Mouse (Mus musculus) heart, embryonic 14.5 days (tissue): Measurements from ENCODE around the gene Gm14496. TPM values are rescaled to one million over a fixed set of nuclear protein-coding genes. Genes with fewer than 3 reads are reported as not detected.
A peak's percentile ranks its signal among the peaks of the same experiment; 100 is the strongest.
"Not testable (repeated sequence)": the region's sequence is repeated elsewhere in the genome, so short reads cannot be mapped to it uniquely, and the experiment has no call there.

Experiments
- ATAC-seq: fragments of 200-750 bp; cut with Nextera tagmentation; 2 replicates; pipeline ENCODE4 v1.8.0; 2017; ENCODE audit warnings: low read depth, moderate TSS enrichment; ENCODE audit not compliant: insufficient number of reproducible peaks, insufficient read depth, low FRiP score
- H3K27ac ChIP-seq, 2 experiments: fragments of 200-500 bp in 1 of 2; fragments of 300-500 bp in 1 of 2; sonication (generic) in 1 of 2; replicated peaks in 1 of 2; 2 replicates each; pipeline ENCODE4 v1.5.1; 2012 to 2014; ENCODE audit warnings: low read depth in 2 of 2, low read length in 2 of 2, control low read depth in 1 of 2, mild to moderate bottlenecking in 1 of 2, mixed read lengths in 1 of 2; ENCODE audit not compliant: control insufficient read depth in 1 of 2, insufficient read depth in 1 of 2
- H3K27me3 ChIP-seq: fragments of 300-500 bp; sonication (generic); 2 replicates; pipeline ENCODE4 v1.6.1; 2014; ENCODE audit warnings: mild to moderate bottlenecking, low read length, control low read depth; ENCODE audit not compliant: control insufficient read depth, insufficient read depth
- H3K36me3 ChIP-seq: fragments of 300-500 bp; sonication (generic); 2 replicates; pipeline ENCODE4 v1.6.1; 2014; ENCODE audit warnings: mild to moderate bottlenecking, control low read depth, low read length, mixed read lengths; ENCODE audit not compliant: control insufficient read depth, insufficient read depth
- H3K4me1 ChIP-seq, 2 experiments: fragments of 200-500 bp in 1 of 2; fragments of 300-500 bp in 1 of 2; sonication (generic) in 1 of 2; 2 replicates each; pipeline ENCODE4 v1.6.1; 2012 to 2014; ENCODE audit warnings: low read length in 2 of 2, control low read depth in 1 of 2, mixed read lengths in 1 of 2; ENCODE audit not compliant: control insufficient read depth in 2 of 2, insufficient read depth in 2 of 2
- H3K4me2 ChIP-seq: fragments of 300-500 bp; sonication (generic); 2 replicates; pipeline ENCODE4 v1.6.1; 2014; ENCODE audit warnings: mild to moderate bottlenecking, low read length
- H3K4me3 ChIP-seq, 2 experiments: fragments of 200-500 bp in 1 of 2; fragments of 300-500 bp in 1 of 2; sonication (generic) in 1 of 2; 2 replicates each; pipeline ENCODE4 v1.5.1; 2012 to 2014; ENCODE audit warnings: low read length in 2 of 2, mild to moderate bottlenecking in 2 of 2, control low read depth in 1 of 2, low read depth in 1 of 2, moderate library complexity in 1 of 2; ENCODE audit not compliant: control insufficient read depth in 1 of 2, insufficient read depth in 1 of 2
- H3K9ac ChIP-seq: fragments of 300-500 bp; sonication (generic); 2 replicates; pipeline ENCODE4 v1.6.1; 2014; ENCODE audit warnings: mild to moderate bottlenecking, low read length
- H3K9me3 ChIP-seq: fragments of 300-500 bp; sonication (generic); 2 replicates; pipeline ENCODE4 v1.6.1; 2016; ENCODE audit warnings: low read length, control low read depth; ENCODE audit not compliant: control insufficient read depth
- WGBS: fragments of 180-500 bp; shearing (Covaris S2); extraction: QIAGEN DNeasy Blood & Tissue Kit; methylation state at CpG from one replicate; pipeline ENCODE4 v1.1.7; 2014; 5-methylcytosine and 5-hydroxymethylcytosine counted together
- polyA plus RNA-seq: library from polyadenylated mRNA; unstranded; fragments of >200 nt; fragmentation: Nextera tagmentation; extraction: Ambion mirVana; gene quantifications from 2 replicates; pipeline ENCODE4 v1.2.1, GENCODE M21; 2014

The Gm14496 gene
- not detected in 2 replicates for polyA plus RNA-seq

- H3K27me3 ChIP-seq: no peaks in the 10 kb centered on the region
- no peaks in the 10 kb centered on the region for H3K4me1 ChIP-seq
- no peaks in the 10 kb centered on the region for H3K9me3 ChIP-seq
- no peak within 1 kb of the TSS for H3K4me2 ChIP-seq
- no peak within 1 kb of the TSS for H3K4me3 ChIP-seq
- no peak within 1 kb of the TSS for H3K27ac ChIP-seq
- no peak within 1 kb of the TSS for H3K9ac ChIP-seq
- H3K36me3 ChIP-seq: no peaks in the 10 kb centered on the region
- WGBS: 59% methylated on average over 3 of the region's 3 CpGs
- ATAC-seq: no peak
These were observed at the start of gene Gm14496 for GRCm38 (mm10) chr2:181990829-181991228. TSS of gene Gm14496 (plus strand) at chr2:181991129.

- WGBS: 18% methylated on average over 21 of the region's 21 CpGs
- peak overlapping the region; percentile 39 for H3K4me2 ChIP-seq
- not testable (repeated sequence) for H3K27me3 ChIP-seq, H3K36me3 ChIP-seq, H3K4me3 ChIP-seq, H3K4me1 ChIP-seq, ATAC-seq, H3K9me3 ChIP-seq, H3K9ac ChIP-seq, H3K27ac ChIP-seq
These were observed 37.9 kb upstream of the Gm14496 start for GRCm38 (mm10) chr2:181952747-181953680.

- Histone ChIP-seq H3K36me3 (no peaks in the 10 kb centered on the region), H3K27me3 (no peaks in the 10 kb centered on the region), H3K9ac (no peak overlapping the region), H3K4me3 (no peak overlapping the region), H3K27ac (no peak overlapping the region), H3K4me2 (no peak overlapping the region), H3K9me3 (no peaks in the 10 kb centered on the region), H3K4me1 (no peaks in the 10 kb centered on the region)
- ATAC-seq: no peak
- WGBS: 67% methylated on average over 7 of the region's 7 CpGs
These were observed 22.5 kb upstream of the Gm14496 start for GRCm38 (mm10) chr2:181968395-181968794.

GRCm38 (mm10) chr2:181969187-181969586, 21.7 kb upstream of the Gm14496 start:
- Histone ChIP-seq H3K9me3 (no peaks in the 10 kb centered on the region), H3K4me3 (no peak overlapping the region), H3K4me2 (no peak overlapping the region), H3K27ac (no peak overlapping the region), H3K36me3 (no peaks in the 10 kb centered on the region), H3K4me1 (no peaks in the 10 kb centered on the region), H3K27me3 (no peaks in the 10 kb centered on the region), H3K9ac (no peak overlapping the region)
- 93% methylated on average over 2 of the region's 2 CpGs for WGBS
- ATAC-seq: no peak

- not testable (repeated sequence) for H3K4me1 ChIP-seq, H3K27ac ChIP-seq, H3K9ac ChIP-seq, H3K36me3 ChIP-seq, H3K4me2 ChIP-seq, H3K27me3 ChIP-seq, H3K9me3 ChIP-seq, H3K4me3 ChIP-seq, ATAC-seq
- 66% methylated on average over 7 of the region's 7 CpGs for WGBS
These were observed 9.0 kb upstream of the Gm14496 start for GRCm38 (mm10) chr2:181981969-181982368.

Other genes starting within 250 kb of the Gm14496 start
- 0.74 TPM in 1 of 2 replicates, not detected in the other for gene Myt1, start 227.8 kb upstream of the Gm14496 start, polyA plus RNA-seq
- 29.2 and 32.1 TPM in 2 replicates for gene Pcmtd2, start 153.3 kb upstream of the Gm14496 start, polyA plus RNA-seq
- 44.9 and 47.7 TPM in 2 replicates for gene Polr3k, start 126.8 kb upstream of the Gm14496 start, polyA plus RNA-seq